Comparison of ENCODE assay signal across 8 mouse cellular contexts in genomic region chr2:59162285-59162600, GRCm38 (mm10). TPM values are rescaled to one million over a fixed set of nuclear protein-coding genes. Genes with fewer than 3 reads are reported as not detected.
DNase-seq lines count a peak whose midpoint lies in the region; ATAC-seq lines count a peak whose summit lies in the region.

No protein-coding gene starts in this region.

- WGBS in neural tube, embryonic 11.5 days: 46% methylated on average over 8 of the region's 8 CpGs
- whole genome bisulfite sequencing in liver, embryonic 12.5 days (ENCODE audit: insufficient replicate concordance): 49% methylated on average over 8 of the region's 8 CpGs

- H3K4me2 ChIP-seq in neural tube, embryonic 11.5 days (ENCODE audit: low read depth): peak overlapping the region; percentile 47
- H3K4me2 ChIP-seq in liver, embryonic 12.5 days: peak overlapping the region; percentile 97

- H3K27me3 ChIP-seq in neural tube, embryonic 11.5 days (ENCODE audit: control insufficient read depth, insufficient read depth, low read length): no peaks in the 10 kb centered on the region
- H3K27me3 ChIP-seq in liver, embryonic 12.5 days (replicated peaks): no peaks in the 10 kb centered on the region; the same call in 1 of the 2 replicates

- DNase-seq in cerebellum, adult 9-10 months: peak; percentile 56
- no peak for DNase-seq in cerebellum, adult 9-11 months
- no peak for DNase-seq in neural tube, embryonic 11.5 days (ENCODE audit: low spot score)
- no peak for DNase-seq in neural tube, embryonic 10.5 days (ENCODE audit: extremely low spot score, low spot score)
- no peak for DNase-seq in B cell, adult 2 months
- no peak for DNase-seq in spleen, postnatal 14 days (ENCODE audit: low spot score in 2 of 2)
- no peak for DNase-seq in adrenal gland, adult 2 months

- peaks cover 15% of the 10 kb centered on the region; the same call in 1 of the 2 replicates for H3K4me1 ChIP-seq in neural tube, embryonic 11.5 days (ENCODE audit: control insufficient read depth, insufficient read depth, low read length)
- peaks cover 41% of the 10 kb centered on the region for H3K4me1 ChIP-seq in liver, embryonic 12.5 days

- no peaks in the 10 kb centered on the region for H3K36me3 ChIP-seq in neural tube, embryonic 11.5 days (ENCODE audit: control insufficient read depth, insufficient read depth, low read length)
- H3K36me3 ChIP-seq in liver, embryonic 12.5 days: no peaks in the 10 kb centered on the region

- peak overlapping the region; percentile 86 for H3K4me3 ChIP-seq in neural tube, embryonic 11.5 days (ENCODE audit: low read depth, low read length)
- peak overlapping the region; percentile 78 for H3K4me3 ChIP-seq in liver, embryonic 12.5 days

- no peak for ATAC-seq in neural tube, embryonic 11.5 days (ENCODE audit: insufficient read depth, low FRiP score, low TSS enrichment)
- ATAC-seq in liver, embryonic 12.5 days: no peak

- no peak overlapping the region for H3K27ac ChIP-seq in neural tube, embryonic 11.5 days (ENCODE audit: low read depth, low read length)
- no peak overlapping the region for H3K27ac ChIP-seq in liver, embryonic 12.5 days

- no peaks in the 10 kb centered on the region for H3K9me3 ChIP-seq in neural tube, embryonic 11.5 days (ENCODE audit: control insufficient read depth, low read length)
- H3K9me3 ChIP-seq in liver, embryonic 12.5 days (replicated peaks): no peaks in the 10 kb centered on the region

- no peak overlapping the region; the same call in 1 of the 2 replicates for H3K9ac ChIP-seq in neural tube, embryonic 11.5 days (ENCODE audit: low read length)
- peak overlapping the region; percentile 84 for H3K9ac ChIP-seq in liver, embryonic 12.5 days

RNA-seq across cellular contexts. Expression of gene Pkp4, which starts 1.6 kb away (rescaled TPM):
- 12.9 and 16.2 TPM in 2 replicates for polyA plus RNA-seq in neural tube, embryonic 11.5 days (2014; fragmentation: Nextera tagmentation; extraction: Ambion mirVana)
- polyA plus RNA-seq in liver, embryonic 12.5 days (2016; fragmentation: Nextera tagmentation; extraction: Ambion mirVana): 7.4 and 7.6 TPM in 2 replicates
- 10 to 100 TPM; 55.4 to 65.8 TPM for total RNA-seq in adrenal gland, adult 2 months (2021)
- 36.8 and 47.0 TPM in 2 replicates for polyA plus RNA-seq in adrenal gland, adult 2 months (2012; rRNA removed)

RNA-seq across cellular contexts. Expression of gene Ccdc148, which starts 1.8 kb away (rescaled TPM):
- polyA plus RNA-seq in neural tube, embryonic 11.5 days (2014; fragmentation: Nextera tagmentation; extraction: Ambion mirVana): 0.38 and 0.43 TPM in 2 replicates
- polyA plus RNA-seq in liver, embryonic 12.5 days (2016; fragmentation: Nextera tagmentation; extraction: Ambion mirVana): 0.11 and 0.17 TPM in 2 replicates
- total RNA-seq in adrenal gland, adult 2 months (2021): 1 to 10 TPM; 1.1 to 1.3 TPM
- 0.02 and 0.06 TPM in 2 replicates for polyA plus RNA-seq in adrenal gland, adult 2 months (2012; rRNA removed)
